Mouse (Mus musculus): ENCODE data around the gene Ankfy1. TPM values are rescaled to one million over a fixed set of nuclear protein-coding genes. Genes with fewer than 3 reads are reported as not detected.
"Not testable (repeated sequence)": the region's sequence is repeated elsewhere in the genome, so short reads cannot be mapped to it uniquely, and the experiment has no call there.

Ankfy1 gene
- polyA plus RNA-seq, 1 experiment, result 90.7 TPM

GRCm38 (mm10) chr11:72697323-72697722 lies 7.5 kb downstream of the Ankfy1 start:
- TF ChIP-seq CTCF (IDR thresholded peaks at IDR 0.05; ENCODE audit: insufficient read depth, low read depth, low read length) (no peak), POLR2A (IDR thresholded peaks at IDR 0.05; ENCODE audit: insufficient read depth, low read depth, low read length) (no peak)
- no peak overlapping the region for H3K4me3 ChIP-seq (ENCODE audit: insufficient read depth, low read depth, low read length)
- no peak overlapping the region for H3K27ac ChIP-seq (ENCODE audit: insufficient read depth, low read depth, low read length)
- H3K4me1 ChIP-seq (ENCODE audit: control insufficient read depth, insufficient read depth, low read length), result peaks cover 7% of the 10 kb centered on the region

- not testable (repeated sequence) for H3K27ac ChIP-seq (ENCODE audit: insufficient read depth, low read depth, low read length); H3K4me1 ChIP-seq (ENCODE audit: control insufficient read depth, insufficient read depth, low read length); H3K4me3 ChIP-seq (ENCODE audit: insufficient read depth, low read depth, low read length)
- WGBS, result 92% methylated on average over 2 of the region's 2 CpGs
Measured at GRCm38 (mm10) chr11:72705111-72705510, 15.3 kb downstream of the Ankfy1 start.

- 65% methylated on average over 5 of the region's 5 CpGs for WGBS
- TF ChIP-seq POLR2A (IDR thresholded peaks at IDR 0.05; ENCODE audit: insufficient read depth, low read depth, low read length), result no peak
- no peak for TF ChIP-seq CTCF (IDR thresholded peaks at IDR 0.05; ENCODE audit: insufficient read depth, low read depth, low read length)
- H3K27ac ChIP-seq (ENCODE audit: insufficient read depth, low read depth, low read length), result no peak overlapping the region
- no peak overlapping the region for H3K4me3 ChIP-seq (ENCODE audit: insufficient read depth, low read depth, low read length)
- no peaks in the 10 kb centered on the region for H3K4me1 ChIP-seq (ENCODE audit: control insufficient read depth, insufficient read depth, low read length)
Measured at GRCm38 (mm10) chr11:72712721-72713120, 22.9 kb downstream of the Ankfy1 start.

GRCm38 (mm10) chr11:72718161-72718560 lies 28.4 kb downstream of the Ankfy1 start:
- H3K4me3 ChIP-seq (ENCODE audit: insufficient read depth, low read depth, low read length), result no peak overlapping the region
- WGBS, result 84% methylated on average over 3 of the region's 3 CpGs
- no peaks in the 10 kb centered on the region for H3K4me1 ChIP-seq (ENCODE audit: control insufficient read depth, insufficient read depth, low read length)
- H3K27ac ChIP-seq (ENCODE audit: insufficient read depth, low read depth, low read length), result no peak overlapping the region
- TF ChIP-seq POLR2A (IDR thresholded peaks at IDR 0.05; ENCODE audit: insufficient read depth, low read depth, low read length) (no peak), CTCF (IDR thresholded peaks at IDR 0.05; ENCODE audit: insufficient read depth, low read depth, low read length) (no peak)

- TF ChIP-seq POLR2A (IDR thresholded peaks at IDR 0.05; ENCODE audit: insufficient read depth, low read depth, low read length), result no peak
- TF ChIP-seq CTCF (IDR thresholded peaks at IDR 0.05; ENCODE audit: insufficient read depth, low read depth, low read length), result no peak
Measured at GRCm38 (mm10) chr11:72723165-72723564, 33.4 kb downstream of the Ankfy1 start.

GRCm38 (mm10) chr11:72723871-72724270 lies 34.1 kb downstream of the Ankfy1 start:
- H3K4me3 ChIP-seq (ENCODE audit: insufficient read depth, low read depth, low read length), result no peak overlapping the region
- no peak for TF ChIP-seq POLR2A (IDR thresholded peaks at IDR 0.05; ENCODE audit: insufficient read depth, low read depth, low read length)
- no peak for TF ChIP-seq CTCF (IDR thresholded peaks at IDR 0.05; ENCODE audit: insufficient read depth, low read depth, low read length)

More at GRCm38 (mm10) chr11:72723165-72723564, 33.4 kb downstream of the Ankfy1 start:
- no peak overlapping the region for H3K4me3 ChIP-seq (ENCODE audit: insufficient read depth, low read depth, low read length)
- H3K4me1 ChIP-seq (ENCODE audit: control insufficient read depth, insufficient read depth, low read length), result no peaks in the 10 kb centered on the region
- H3K27ac ChIP-seq (ENCODE audit: insufficient read depth, low read depth, low read length), result no peak overlapping the region
- 41% methylated on average over 2 of the region's 2 CpGs for WGBS

GRCm38 (mm10) chr11:72726023-72726422 lies 36.2 kb downstream of the Ankfy1 start:
- H3K4me1 ChIP-seq (ENCODE audit: control insufficient read depth, insufficient read depth, low read length), result no peaks in the 10 kb centered on the region
- no peak overlapping the region for H3K4me3 ChIP-seq (ENCODE audit: insufficient read depth, low read depth, low read length)
- no peak overlapping the region for H3K27ac ChIP-seq (ENCODE audit: insufficient read depth, low read depth, low read length)
- no peak for TF ChIP-seq CTCF (IDR thresholded peaks at IDR 0.05; ENCODE audit: insufficient read depth, low read depth, low read length)
- TF ChIP-seq POLR2A (IDR thresholded peaks at IDR 0.05; ENCODE audit: insufficient read depth, low read depth, low read length), result no peak

More at GRCm38 (mm10) chr11:72723871-72724270, 34.1 kb downstream of the Ankfy1 start:
- H3K27ac ChIP-seq (ENCODE audit: insufficient read depth, low read depth, low read length), result no peak overlapping the region
- H3K4me1 ChIP-seq (ENCODE audit: control insufficient read depth, insufficient read depth, low read length), result no peaks in the 10 kb centered on the region

- 87% methylated on average over 3 of the region's 3 CpGs for WGBS
- H3K4me3 ChIP-seq (ENCODE audit: insufficient read depth, low read depth, low read length), result no peak overlapping the region
- TF ChIP-seq POLR2A (IDR thresholded peaks at IDR 0.05; ENCODE audit: insufficient read depth, low read depth, low read length), result no peak
- TF ChIP-seq CTCF (IDR thresholded peaks at IDR 0.05; ENCODE audit: insufficient read depth, low read depth, low read length), result no peak
- H3K27ac ChIP-seq (ENCODE audit: insufficient read depth, low read depth, low read length), result no peak overlapping the region
- H3K4me1 ChIP-seq (ENCODE audit: control insufficient read depth, insufficient read depth, low read length), result no peaks in the 10 kb centered on the region
Measured at GRCm38 (mm10) chr11:72733736-72734135, 43.9 kb downstream of the Ankfy1 start.

- TF ChIP-seq POLR2A (IDR thresholded peaks at IDR 0.05; ENCODE audit: insufficient read depth, low read depth, low read length), result no peak
- no peak for TF ChIP-seq CTCF (IDR thresholded peaks at IDR 0.05; ENCODE audit: insufficient read depth, low read depth, low read length)
- Histone ChIP-seq H3K4me3 (ENCODE audit: insufficient read depth, low read depth, low read length) (no peak overlapping the region), H3K4me1 (ENCODE audit: control insufficient read depth, insufficient read depth, low read length) (no peaks in the 10 kb centered on the region), H3K27ac (ENCODE audit: insufficient read depth, low read depth, low read length) (no peak overlapping the region)
- 62% methylated on average over 4 of the region's 4 CpGs for WGBS
Measured at GRCm38 (mm10) chr11:72734840-72735518, 45.2 kb downstream of the Ankfy1 start.

GRCm38 (mm10) chr11:72735519-72735860 lies 45.7 kb downstream of the Ankfy1 start:
- Histone ChIP-seq H3K4me3 (ENCODE audit: insufficient read depth, low read depth, low read length) (no peak overlapping the region), H3K4me1 (ENCODE audit: control insufficient read depth, insufficient read depth, low read length) (no peaks in the 10 kb centered on the region), H3K27ac (ENCODE audit: insufficient read depth, low read depth, low read length) (no peak overlapping the region)
- 72% methylated on average over 2 of the region's 2 CpGs for WGBS
- TF ChIP-seq CTCF (IDR thresholded peaks at IDR 0.05; ENCODE audit: insufficient read depth, low read depth, low read length), result no peak
- no peak for TF ChIP-seq POLR2A (IDR thresholded peaks at IDR 0.05; ENCODE audit: insufficient read depth, low read depth, low read length)

All from olfactory bulb, adult 2 months (tissue).